Mouse (Mus musculus): ENCODE measurements around the gene Gorab. TPM values are rescaled to one million over a fixed set of nuclear protein-coding genes. Genes with fewer than 3 reads are reported as not detected.

Gorab gene
- total RNA-seq (2014; fragmentation: Nextera tagmentation): 5.7 and 13.5 TPM in 2 replicates
- 9.2 and 10.0 TPM in 2 replicates for total RNA-seq (2017)

GRCm38 (mm10) chr1:163403498-163404126, at the start of gene Gorab:
Gene Gorab (minus strand): TSS chr1:163403669.
- peak; percentile 99 for ATAC-seq (replicated peaks; ENCODE audit: low FRiP score, low TSS enrichment, poor library complexity, severe bottlenecking)

GRCm38 (mm10) chr1:163443832-163444231, 40.4 kb upstream of the Gorab start:
- ATAC-seq (replicated peaks; ENCODE audit: low FRiP score, low TSS enrichment, poor library complexity, severe bottlenecking): peak; percentile 75

GRCm38 (mm10) chr1:163439002-163439401, 35.5 kb upstream of the Gorab start:
- ATAC-seq (replicated peaks; ENCODE audit: low FRiP score, low TSS enrichment, poor library complexity, severe bottlenecking): no peak

- no peak for ATAC-seq (replicated peaks; ENCODE audit: low FRiP score, low TSS enrichment, poor library complexity, severe bottlenecking)
These were observed 20.1 kb upstream of the Gorab start for GRCm38 (mm10) chr1:163423467-163424014.

GRCm38 (mm10) chr1:163417191-163417590, 13.7 kb upstream of the Gorab start:
- no peak for ATAC-seq (replicated peaks; ENCODE audit: low FRiP score, low TSS enrichment, poor library complexity, severe bottlenecking)

- ATAC-seq (replicated peaks; ENCODE audit: low FRiP score, low TSS enrichment, poor library complexity, severe bottlenecking): no peak
These were observed 10.7 kb upstream of the Gorab start for GRCm38 (mm10) chr1:163414200-163414599.

- ATAC-seq (replicated peaks; ENCODE audit: low FRiP score, low TSS enrichment, poor library complexity, severe bottlenecking): no peak
These were observed 2.7 kb upstream of the Gorab start for GRCm38 (mm10) chr1:163406203-163406602.

- no peak for ATAC-seq (replicated peaks; ENCODE audit: low FRiP score, low TSS enrichment, poor library complexity, severe bottlenecking)
These were observed 12.1 kb downstream of the Gorab start for GRCm38 (mm10) chr1:163391321-163391720.

- no peak for ATAC-seq (replicated peaks; ENCODE audit: low FRiP score, low TSS enrichment, poor library complexity, severe bottlenecking)
These were observed 13.4 kb downstream of the Gorab start for GRCm38 (mm10) chr1:163390044-163390443.

GRCm38 (mm10) chr1:163386196-163386595, 17.3 kb downstream of the Gorab start:
- no peak for ATAC-seq (replicated peaks; ENCODE audit: low FRiP score, low TSS enrichment, poor library complexity, severe bottlenecking)

GRCm38 (mm10) chr1:163383442-163384027, 19.9 kb downstream of the Gorab start:
- peak; percentile 88 for ATAC-seq (replicated peaks; ENCODE audit: low FRiP score, low TSS enrichment, poor library complexity, severe bottlenecking)

GRCm38 (mm10) chr1:163382048-163382719, 21.3 kb downstream of the Gorab start:
- no peak for ATAC-seq (replicated peaks; ENCODE audit: low FRiP score, low TSS enrichment, poor library complexity, severe bottlenecking)

GRCm38 (mm10) chr1:163380591-163380990, 22.9 kb downstream of the Gorab start:
- ATAC-seq (replicated peaks; ENCODE audit: low FRiP score, low TSS enrichment, poor library complexity, severe bottlenecking): no peak

GRCm38 (mm10) chr1:163380072-163380471, 23.4 kb downstream of the Gorab start:
- no peak for ATAC-seq (replicated peaks; ENCODE audit: low FRiP score, low TSS enrichment, poor library complexity, severe bottlenecking)

GRCm38 (mm10) chr1:163377924-163378323, 25.5 kb downstream of the Gorab start:
- ATAC-seq (replicated peaks; ENCODE audit: low FRiP score, low TSS enrichment, poor library complexity, severe bottlenecking): no peak

GRCm38 (mm10) chr1:163376818-163377581, 26.5 kb downstream of the Gorab start:
- no peak for ATAC-seq (replicated peaks; ENCODE audit: low FRiP score, low TSS enrichment, poor library complexity, severe bottlenecking)

- no peak for ATAC-seq (replicated peaks; ENCODE audit: low FRiP score, low TSS enrichment, poor library complexity, severe bottlenecking)
These were observed 29.0 kb downstream of the Gorab start for GRCm38 (mm10) chr1:163374455-163374854.

GRCm38 (mm10) chr1:163362202-163362601, 41.3 kb downstream of the Gorab start:
- no peak for ATAC-seq (replicated peaks; ENCODE audit: low FRiP score, low TSS enrichment, poor library complexity, severe bottlenecking)

GRCm38 (mm10) chr1:163361376-163361775, 42.1 kb downstream of the Gorab start:
- no peak for ATAC-seq (replicated peaks; ENCODE audit: low FRiP score, low TSS enrichment, poor library complexity, severe bottlenecking)

GRCm38 (mm10) chr1:163360796-163361195, 42.7 kb downstream of the Gorab start:
- no peak for ATAC-seq (replicated peaks; ENCODE audit: low FRiP score, low TSS enrichment, poor library complexity, severe bottlenecking)

Measured in megakaryocyte-erythroid progenitor cell, adult 5-6 weeks (primary cell).